Mouse (Mus musculus) kidney, postnatal 4 days (tissue): ENCODE results near the gene Ndufb8.
A peak's percentile ranks its signal among the peaks of the same experiment; 100 is the strongest.

Experiments used
- DNase-seq, 2 experiments: peaks; one replicate each; pipeline ENCODE4 v3.0.0; 2021; ENCODE audit warnings: mixed read lengths in 2 of 2

Ndufb8 gene

DNA sequence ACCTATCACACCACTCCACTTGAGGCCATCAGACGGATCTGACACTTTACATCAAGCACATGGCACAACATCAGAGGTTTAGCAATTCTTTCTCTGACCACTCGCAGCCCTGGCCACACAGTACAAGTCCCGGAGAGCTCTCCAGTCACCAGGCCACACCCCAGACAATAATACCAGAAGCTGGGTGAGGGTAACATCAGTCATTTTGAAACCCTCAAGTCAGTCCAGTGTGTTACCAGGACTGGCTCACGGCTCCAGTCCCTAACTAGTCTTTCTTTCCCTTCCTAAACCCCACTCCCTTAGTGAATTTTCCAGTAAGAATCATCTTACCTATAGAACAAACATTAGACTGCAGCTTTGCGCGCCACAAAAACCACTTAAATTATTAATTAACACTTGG lies 25.2 kb downstream of the Ndufb8 start:
- DNase-seq = no peak

- no peak for DNase-seq
Observed at GRCm38 (mm10) chr19:44525551-44526205, 29.6 kb downstream of the Ndufb8 start.

DNA sequence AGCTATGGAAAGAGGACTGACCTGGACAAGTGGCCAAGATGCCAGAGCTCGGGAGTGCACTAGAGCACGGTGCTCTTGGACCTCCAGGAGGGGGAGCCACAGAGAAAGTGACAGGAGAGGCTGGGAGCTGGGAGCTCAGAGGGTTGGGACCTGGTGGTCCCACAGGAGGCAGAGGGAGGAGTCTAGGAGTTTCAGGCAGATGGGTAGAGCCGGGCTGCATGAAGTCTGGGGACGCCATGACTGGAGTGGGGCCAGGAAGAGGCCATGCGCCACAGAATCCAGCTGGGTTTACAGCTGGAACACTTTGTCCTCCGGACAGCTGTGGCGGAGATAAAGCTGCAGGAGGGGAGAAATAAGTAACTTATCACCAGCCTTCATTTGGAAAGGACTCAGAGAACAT lies 36.1 kb downstream of the Ndufb8 start:
- DNase-seq = peak; percentile 81 to 85

- DNase-seq = peak; percentile 61 to 75
Observed at GRCm38 (mm10) chr19:44517996-44518768, 37.1 kb downstream of the Ndufb8 start.

GRCm38 (mm10) chr19:44515769-44516168 lies 39.5 kb downstream of the Ndufb8 start:
- no peak for DNase-seq

GRCm38 (mm10) chr19:44514521-44515451 lies 40.5 kb downstream of the Ndufb8 start:
- DNase-seq = peak; percentile 53 to 72

GRCm38 (mm10) chr19:44513921-44514482 lies 41.2 kb downstream of the Ndufb8 start:
- DNase-seq = peak in 1 of 2 experiments; percentile 15

- peak; percentile 50 to 63 for DNase-seq
Observed at GRCm38 (mm10) chr19:44513054-44513833, 42.0 kb downstream of the Ndufb8 start.

- DNase-seq = no peak
Observed at GRCm38 (mm10) chr19:44512601-44513000, 42.6 kb downstream of the Ndufb8 start.

DNA sequence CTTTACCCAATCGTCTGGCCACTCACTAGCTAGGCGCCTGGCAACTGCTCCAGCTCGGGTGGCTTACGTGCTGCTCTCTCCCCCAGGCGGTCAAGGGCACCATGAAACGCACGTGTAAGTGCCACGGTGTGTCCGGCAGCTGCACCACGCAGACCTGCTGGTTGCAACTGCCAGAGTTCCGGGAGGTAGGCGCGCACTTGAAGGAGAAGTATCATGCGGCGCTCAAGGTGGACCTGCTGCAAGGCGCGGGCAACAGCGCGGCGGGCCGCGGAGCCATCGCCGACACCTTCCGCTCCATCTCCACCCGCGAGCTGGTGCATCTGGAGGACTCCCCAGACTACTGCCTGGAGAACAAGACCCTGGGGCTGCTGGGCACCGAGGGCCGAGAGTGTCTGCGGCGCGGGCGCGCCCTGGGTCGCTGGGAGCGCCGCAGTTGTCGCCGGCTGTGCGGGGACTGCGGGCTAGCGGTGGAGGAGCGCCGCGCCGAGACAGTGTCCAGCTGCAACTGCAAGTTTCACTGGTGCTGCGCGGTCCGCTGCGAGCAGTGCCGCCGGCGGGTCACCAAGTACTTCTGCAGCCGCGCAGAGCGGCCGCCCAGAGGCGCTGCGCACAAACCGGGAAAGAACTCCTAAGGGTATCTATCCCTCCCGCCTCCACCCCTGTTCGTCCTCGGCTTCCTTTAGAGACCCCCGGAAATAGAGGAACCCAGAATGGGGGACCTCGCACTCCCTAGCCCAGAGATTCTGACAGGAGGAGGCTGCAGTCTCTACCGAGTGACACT lies 43.6 kb downstream of the Ndufb8 start:
- DNase-seq = peak; percentile 72 to 80

GRCm38 (mm10) chr19:44510534-44511175 lies 44.6 kb downstream of the Ndufb8 start:
- no peak for DNase-seq

DNA sequence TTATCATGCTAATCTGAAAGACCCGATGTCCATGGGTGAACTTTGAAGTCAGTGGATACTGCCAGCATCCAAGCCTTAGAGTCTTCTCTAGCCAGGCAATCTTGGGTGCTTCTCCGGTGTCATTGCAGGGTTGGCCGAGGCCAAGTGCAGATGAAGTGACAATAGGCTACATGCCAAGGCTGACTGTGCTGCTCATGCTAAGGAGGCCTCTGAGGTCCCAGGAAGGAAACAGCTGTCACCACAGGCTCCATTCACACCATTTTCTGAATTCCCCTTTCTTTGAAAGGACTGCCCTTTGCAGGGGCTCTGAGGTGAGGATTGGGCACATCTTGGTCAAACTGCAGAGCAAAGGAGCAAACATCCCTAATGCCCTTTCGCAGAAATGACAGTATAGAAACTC lies 52.5 kb downstream of the Ndufb8 start:
- no peak for DNase-seq

- no peak for DNase-seq
Observed at GRCm38 (mm10) chr19:44501925-44502324, 53.3 kb downstream of the Ndufb8 start.

GRCm38 (mm10) chr19:44500240-44500639 lies 55.0 kb downstream of the Ndufb8 start:
- no peak for DNase-seq

DNA sequence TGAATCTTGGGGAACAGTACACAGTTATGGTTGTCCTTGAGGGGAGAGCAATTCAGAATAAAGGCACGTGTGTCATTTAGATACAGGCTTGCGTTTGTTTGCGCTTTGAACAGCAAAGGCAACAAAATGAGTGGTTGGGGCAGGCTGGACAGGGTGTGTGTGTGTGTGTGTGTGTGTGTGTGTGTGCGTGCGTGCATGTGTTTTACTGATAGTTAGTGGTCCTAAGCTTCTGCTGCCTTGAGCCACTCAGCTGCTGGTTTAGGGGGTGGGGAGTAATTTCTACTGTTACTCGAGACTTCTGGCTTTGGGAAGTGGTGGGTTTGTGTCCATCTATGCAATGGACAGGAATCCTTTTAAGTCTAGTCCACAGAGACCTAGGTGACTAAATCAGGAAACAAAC lies 56.3 kb downstream of the Ndufb8 start:
- peak in 1 of 2 experiments; percentile 25 for DNase-seq
